Mouse (Mus musculus): ENCODE data around the gene Cryaa. TPM values are rescaled to one million over a fixed set of nuclear protein-coding genes. Genes with fewer than 3 reads are reported as not detected.

The Cryaa gene
- polyA plus RNA-seq, 1 experiment from 2014 or later = not detected

DNA sequence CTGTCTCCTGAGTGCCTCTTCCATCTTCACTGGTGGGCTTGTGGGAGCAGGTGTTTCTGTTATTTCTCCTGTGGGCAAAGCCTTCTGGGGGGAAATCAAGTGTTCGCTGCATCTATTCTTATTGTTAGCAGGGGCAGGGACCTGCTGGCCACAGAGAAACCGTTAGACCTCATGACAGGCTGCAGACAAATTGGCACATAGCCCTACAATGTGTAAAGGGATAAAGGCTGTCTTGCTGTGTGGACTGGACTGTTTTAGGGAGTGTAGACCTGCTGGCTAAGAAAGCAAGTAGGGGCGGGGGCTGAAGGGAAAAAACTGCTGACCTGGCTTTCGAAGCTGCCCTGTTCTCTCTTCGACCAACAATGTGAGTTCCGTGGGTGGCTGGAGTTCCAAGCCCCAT, 44.0 kb downstream of the Cryaa start:
- no peaks in the 10 kb centered on the region for H3K27me3 ChIP-seq
- H3K4me1 ChIP-seq = no peaks in the 10 kb centered on the region
- 89% methylated on average over 6 of the region's 6 CpGs for WGBS

DNA sequence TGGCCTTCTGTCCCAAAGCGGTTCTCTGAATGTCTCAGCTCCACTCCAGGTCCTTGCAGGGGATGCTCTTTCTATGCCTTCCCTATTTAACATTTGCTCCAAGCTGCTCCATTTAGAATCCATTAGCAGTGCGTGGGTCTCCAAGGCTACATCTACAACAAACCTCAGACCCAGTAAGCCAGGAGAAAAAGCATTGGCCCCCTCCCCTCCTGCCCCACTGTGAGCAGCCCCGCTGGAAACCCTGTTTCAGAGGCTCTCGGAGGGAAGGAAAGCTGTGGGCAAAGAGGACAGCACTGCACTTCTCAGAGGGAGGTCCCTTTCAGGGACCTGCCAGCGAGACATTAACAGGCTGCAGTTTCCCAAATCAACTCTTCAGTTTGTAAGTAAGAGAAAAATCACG, 47.8 kb downstream of the Cryaa start:
- Histone ChIP-seq H3K9me3 (no peaks in the 10 kb centered on the region), H3K27me3 (no peaks in the 10 kb centered on the region), H3K9ac (no peak overlapping the region), H3K27ac (no peak overlapping the region), H3K4me1 (peaks cover 13% of the 10 kb centered on the region), H3K4me3 (no peak overlapping the region), H3K4me2 (replicated peaks) (no peak overlapping the region), H3K36me3 (no peaks in the 10 kb centered on the region)
- 38% methylated on average over 6 of the region's 6 CpGs for WGBS
- ATAC-seq (ENCODE audit: low FRiP score, low read depth) = no peak

More for the DNA sequence above, 44.0 kb downstream of the Cryaa start:
- no peak for ATAC-seq (ENCODE audit: low FRiP score, low read depth)
- Histone ChIP-seq H3K9me3 (no peaks in the 10 kb centered on the region), H3K36me3 (no peaks in the 10 kb centered on the region), H3K9ac (no peak overlapping the region), H3K4me2 (replicated peaks) (no peak overlapping the region), H3K4me3 (no peak overlapping the region), H3K27ac (no peak overlapping the region)

DNA sequence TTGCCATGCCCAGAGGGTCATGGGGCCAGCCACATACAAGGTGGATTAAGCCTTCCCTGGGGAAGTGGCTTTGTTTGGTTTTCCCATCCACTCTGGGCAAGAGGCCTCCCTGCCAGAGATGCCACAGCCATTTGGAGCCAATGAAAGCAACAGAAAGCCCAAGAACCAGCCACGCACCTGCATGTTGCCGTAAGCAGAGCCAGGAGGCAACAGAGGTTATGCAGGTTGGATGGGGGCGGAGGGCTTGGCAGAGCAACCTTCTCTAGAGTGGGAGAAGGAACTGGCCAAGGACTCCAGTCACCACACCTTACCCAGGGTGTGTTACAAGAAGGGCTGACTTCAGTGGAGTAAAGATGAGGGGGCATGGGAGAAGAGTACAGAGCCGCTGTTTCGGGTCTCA, 48.6 kb downstream of the Cryaa start:
- no peaks in the 10 kb centered on the region for H3K27me3 ChIP-seq

DNA sequence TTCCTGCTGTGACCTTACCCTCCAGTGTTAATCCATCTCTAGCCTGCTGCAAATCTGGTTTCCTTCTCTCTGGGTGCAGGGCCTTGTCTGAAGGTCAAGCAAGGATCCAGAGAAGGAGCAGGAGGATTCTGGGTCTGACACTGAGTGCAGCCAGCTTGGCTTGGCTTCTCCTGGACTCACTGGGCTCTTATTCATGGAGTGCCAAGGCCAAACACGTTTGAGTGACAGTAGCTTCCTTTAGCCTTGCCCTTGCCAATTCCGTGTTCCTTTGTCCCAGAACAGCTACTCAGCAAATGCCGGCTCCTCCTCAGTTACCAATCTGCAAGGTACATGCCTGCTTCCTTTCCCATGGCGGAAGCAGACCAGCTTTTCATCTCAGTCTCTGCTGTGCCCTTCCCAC, 49.6 kb downstream of the Cryaa start:
- Histone ChIP-seq H3K9me3 (no peaks in the 10 kb centered on the region), H3K4me1 (peaks cover 20% of the 10 kb centered on the region), H3K4me3 (no peak overlapping the region), H3K4me2 (replicated peaks) (no peak overlapping the region), H3K9ac (no peak overlapping the region), H3K36me3 (no peaks in the 10 kb centered on the region), H3K27me3 (no peaks in the 10 kb centered on the region), H3K27ac (no peak overlapping the region)
- WGBS = 70% methylated on average over 4 of the region's 4 CpGs
- no peak for ATAC-seq (ENCODE audit: low FRiP score, low read depth)

More for the DNA sequence above, 48.6 kb downstream of the Cryaa start:
- Histone ChIP-seq H3K9ac (no peak overlapping the region), H3K4me3 (no peak overlapping the region), H3K4me1 (peaks cover 20% of the 10 kb centered on the region), H3K4me2 (replicated peaks) (no peak overlapping the region), H3K36me3 (no peaks in the 10 kb centered on the region), H3K27ac (no peak overlapping the region), H3K9me3 (no peaks in the 10 kb centered on the region)
- 94% methylated on average over 5 of the region's 5 CpGs for WGBS
- no peak for ATAC-seq (ENCODE audit: low FRiP score, low read depth)

DNA sequence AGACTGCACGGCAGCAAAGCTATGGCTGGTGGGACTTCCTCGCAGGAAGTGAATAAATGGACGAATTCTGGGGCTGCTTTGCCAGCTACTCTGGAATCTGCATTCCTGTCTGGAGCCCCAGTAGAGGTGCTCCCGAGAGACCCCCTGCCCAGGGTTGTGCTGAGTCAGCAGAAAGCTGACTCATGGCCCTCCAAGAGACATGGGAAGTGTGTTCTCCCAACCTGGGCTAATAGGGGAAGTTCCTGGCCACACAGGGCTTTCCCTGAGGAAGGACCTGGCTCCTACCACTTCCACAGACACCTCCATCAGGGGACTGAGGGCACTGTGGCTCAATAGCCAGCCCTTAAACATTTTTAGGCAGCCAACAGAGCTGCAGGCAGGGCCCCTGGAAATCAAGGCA, 50.4 kb downstream of the Cryaa start:
- Histone ChIP-seq H3K9me3 (no peaks in the 10 kb centered on the region), H3K4me3 (no peak overlapping the region), H3K27ac (no peak overlapping the region), H3K36me3 (no peaks in the 10 kb centered on the region), H3K9ac (no peak overlapping the region), H3K4me1 (peaks cover 20% of the 10 kb centered on the region), H3K4me2 (replicated peaks) (no peak overlapping the region), H3K27me3 (no peaks in the 10 kb centered on the region)
- ATAC-seq (ENCODE audit: low FRiP score, low read depth) = no peak
- 57% methylated on average over 4 of the region's 4 CpGs for WGBS

DNA sequence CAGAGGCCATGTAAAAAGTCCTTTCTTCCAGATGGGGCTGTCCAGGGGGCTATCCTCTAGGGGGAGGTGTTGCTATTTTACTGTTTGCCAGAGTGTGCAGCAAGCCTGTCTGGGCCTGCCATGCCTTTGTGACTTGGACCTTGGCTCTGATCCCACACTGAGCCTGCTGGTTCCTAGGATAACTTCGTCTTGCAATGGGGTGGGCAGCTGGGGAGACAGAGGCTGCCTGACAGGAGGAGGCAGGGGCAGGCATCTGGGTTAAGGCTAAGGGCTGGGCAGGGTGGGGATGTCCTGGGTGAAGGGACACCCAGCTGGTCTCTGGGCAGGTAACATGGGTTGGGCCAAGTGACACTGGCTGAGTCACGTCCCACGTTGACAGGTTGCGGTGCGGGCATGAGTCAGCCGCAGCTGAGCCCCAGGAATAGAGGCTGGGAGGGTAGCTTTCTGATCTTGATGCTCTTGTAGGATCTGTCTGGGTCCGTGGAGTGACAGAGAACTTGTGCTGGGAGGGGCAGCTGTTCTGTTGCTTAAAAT, 51.4 kb downstream of the Cryaa start:
- WGBS = 66% methylated on average over 7 of the region's 7 CpGs
- Histone ChIP-seq H3K27me3 (no peaks in the 10 kb centered on the region), H3K4me2 (replicated peaks) (no peak overlapping the region), H3K9ac (no peak overlapping the region; the same call in 1 of the 2 replicates), H3K36me3 (no peaks in the 10 kb centered on the region), H3K4me1 (peaks cover 20% of the 10 kb centered on the region), H3K9me3 (no peaks in the 10 kb centered on the region), H3K4me3 (no peak overlapping the region), H3K27ac (no peak overlapping the region)
- ATAC-seq (ENCODE audit: low FRiP score, low read depth) = peak; percentile 14

DNA sequence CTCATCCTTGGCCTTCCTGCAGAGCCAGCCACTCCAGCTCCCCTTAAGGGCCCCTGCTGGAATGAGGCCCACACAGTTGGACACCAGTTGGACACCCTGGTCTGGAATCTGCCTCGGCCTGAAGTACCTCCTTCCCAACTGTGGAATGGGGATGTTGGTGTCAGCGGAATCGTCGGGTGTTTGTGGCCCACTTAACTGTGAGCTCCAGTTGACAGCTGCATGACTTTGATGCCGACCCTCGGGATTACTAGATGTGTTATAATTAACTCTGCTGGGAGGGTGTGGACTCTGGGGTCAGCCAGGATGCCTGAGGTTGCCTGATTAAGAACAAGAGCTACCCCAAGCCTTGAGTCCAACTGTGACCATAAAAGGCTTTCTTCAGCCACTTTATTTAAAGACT, 53.4 kb downstream of the Cryaa start:
- 32% methylated on average over 6 of the region's 6 CpGs for WGBS
- Histone ChIP-seq H3K4me1 (peaks cover 30% of the 10 kb centered on the region), H3K36me3 (no peaks in the 10 kb centered on the region), H3K27ac (no peak overlapping the region), H3K27me3 (no peaks in the 10 kb centered on the region), H3K9ac (no peak overlapping the region), H3K9me3 (no peaks in the 10 kb centered on the region), H3K4me3 (no peak overlapping the region), H3K4me2 (replicated peaks) (no peak overlapping the region)
- 0 out of 2 replicates have a peak, but pooled peaks have one; percentile 46 for ATAC-seq (ENCODE audit: low FRiP score, low read depth)

Other genes starting within 250 kb of the Cryaa start
- 38.3 and 41.4 TPM in 2 replicates for gene Wdr4, start 157.8 kb upstream of the Cryaa start, polyA plus RNA-seq (2015; fragmentation: Nextera tagmentation; extraction: Ambion mirVana)
- gene Ndufv3, start 157.7 kb upstream of the Cryaa start, polyA plus RNA-seq (2015; fragmentation: Nextera tagmentation; extraction: Ambion mirVana) = 239 and 242 TPM in 2 replicates
- gene Pknox1, start 113.1 kb upstream of the Cryaa start, polyA plus RNA-seq (2015; fragmentation: Nextera tagmentation; extraction: Ambion mirVana) = 30.4 and 37.7 TPM in 2 replicates
- 3.0 and 3.9 TPM in 2 replicates for gene Cbs, start 40.6 kb upstream of the Cryaa start, polyA plus RNA-seq (2015; fragmentation: Nextera tagmentation; extraction: Ambion mirVana)
- 354 and 373 TPM in 2 replicates for gene U2af1, start 18.9 kb upstream of the Cryaa start, polyA plus RNA-seq (2015; fragmentation: Nextera tagmentation; extraction: Ambion mirVana)
- gene Sik1, start 178.0 kb downstream of the Cryaa start, polyA plus RNA-seq (2015; fragmentation: Nextera tagmentation; extraction: Ambion mirVana) = 13.1 and 14.3 TPM in 2 replicates

Measured in limb, embryonic 13.5 days (tissue).